Mouse (Mus musculus) intestine, postnatal 0 days (tissue): ENCODE measurements around the gene Gm572. TPM values are rescaled to one million over a fixed set of nuclear protein-coding genes. Genes with fewer than 3 reads are reported as not detected.
A peak's percentile ranks its signal among the peaks of the same experiment; 100 is the strongest.

Source experiments
- ATAC-seq: fragments of 200-750 bp; cut with Nextera tagmentation; 2 replicates; pipeline ENCODE4 v1.8.0; 2017; ENCODE audit warnings: mild to moderate bottlenecking, moderate TSS enrichment, moderate library complexity
- H3K27ac ChIP-seq: fragments of 300-500 bp; sonication (generic); 2 replicates; pipeline ENCODE4 v1.5.1; 2014; ENCODE audit warnings: mild to moderate bottlenecking, low read depth, low read length, moderate library complexity
- H3K27me3 ChIP-seq: fragments of 300-500 bp; sonication (generic); replicated peaks from 2 replicates; pipeline ENCODE4 v1.6.1; 2014; ENCODE audit warnings: low read length, mixed read lengths; ENCODE audit not compliant: control insufficient read depth, insufficient read depth
- H3K36me3 ChIP-seq: fragments of 300-500 bp; sonication (generic); 2 replicates; pipeline ENCODE4 v1.6.1; 2014; ENCODE audit warnings: mild to moderate bottlenecking, moderate library complexity; ENCODE audit not compliant: control insufficient read depth, insufficient read depth
- H3K4me1 ChIP-seq: fragments of 300-500 bp; sonication (generic); replicated peaks from 2 replicates; pipeline ENCODE4 v1.6.1; 2014; ENCODE audit warnings: antibody characterized with exemption, low read length, mixed read lengths; ENCODE audit not compliant: control insufficient read depth, insufficient read depth
- H3K4me2 ChIP-seq: fragments of 300-500 bp; sonication (generic); replicated peaks from 2 replicates; pipeline ENCODE4 v1.6.1; 2014; ENCODE audit warnings: low read depth, mild to moderate bottlenecking, moderate library complexity
- H3K4me3 ChIP-seq: fragments of 300-500 bp; sonication (generic); 2 replicates; pipeline ENCODE4 v1.5.1; 2014; ENCODE audit warnings: low read depth, low read length
- H3K9ac ChIP-seq: fragments of 300-500 bp; sonication (generic); 2 replicates; pipeline ENCODE4 v1.6.1; 2014; ENCODE audit warnings: mild to moderate bottlenecking, low read depth, low read length
- H3K9me3 ChIP-seq: fragments of 300-500 bp; sonication (generic); 2 replicates; pipeline ENCODE4 v1.6.1; 2016; ENCODE audit warnings: mixed run types; ENCODE audit not compliant: control insufficient read depth
- CTCF ChIP-seq: sonication (generic); IDR thresholded peaks from 2 replicates; pipeline ENCODE4 v1.5.1; 2016; ENCODE audit warnings: low read depth, mild to moderate bottlenecking, control low read depth, antibody characterized with exemption, moderate library complexity
- WGBS: fragments of 180-500 bp; shearing (Covaris S2); extraction: QIAGEN DNeasy Blood & Tissue Kit; methylation state at CpG from one replicate; pipeline ENCODE4 v1.1.7; 2014; 5-methylcytosine and 5-hydroxymethylcytosine counted together
- polyA plus RNA-seq: library from polyadenylated mRNA; unstranded; fragments of >200 nt; fragmentation: Nextera tagmentation; extraction: Ambion mirVana; gene quantifications from 2 replicates; pipeline ENCODE4 v1.2.1, GENCODE M21; 2015

Gene Gm572
- polyA plus RNA-seq, 1 experiment from 2014 or later, result not detected

- 93% methylated on average over 7 of the region's 7 CpGs for WGBS
- TF ChIP-seq CTCF, result no peak
- H3K4me2 ChIP-seq, result no peak overlapping the region
- no peak for ATAC-seq
- H3K27me3 ChIP-seq, result no peaks in the 10 kb centered on the region
- H3K27ac ChIP-seq, result no peak overlapping the region
- 0 out of 2 replicates have a peak, but pooled peaks cover 2% of the 10 kb centered on the region for H3K4me1 ChIP-seq
- no peaks in the 10 kb centered on the region for H3K36me3 ChIP-seq
- no peak overlapping the region for H3K9ac ChIP-seq
- H3K9me3 ChIP-seq, result no peaks in the 10 kb centered on the region
- H3K4me3 ChIP-seq, result no peak overlapping the region
Measured at GRCm38 (mm10) chr4:148678105-148678504, 35.0 kb downstream of the Gm572 start.

GRCm38 (mm10) chr4:148680505-148681067 lies 37.5 kb downstream of the Gm572 start:
- ATAC-seq, result no peak
- no peak overlapping the region for H3K9ac ChIP-seq
- H3K4me3 ChIP-seq, result no peak overlapping the region
- H3K4me2 ChIP-seq, result no peak overlapping the region
- no peak overlapping the region for H3K27ac ChIP-seq
- H3K36me3 ChIP-seq, result no peaks in the 10 kb centered on the region
- WGBS, result 23% methylated on average over 1 of the region's 1 CpGs
- TF ChIP-seq CTCF, result no peak
- no peaks in the 10 kb centered on the region for H3K9me3 ChIP-seq
- H3K4me1 ChIP-seq, result peaks cover 7% of the 10 kb centered on the region; the same call in 1 of the 2 replicates
- no peaks in the 10 kb centered on the region for H3K27me3 ChIP-seq

- no peaks in the 10 kb centered on the region for H3K27me3 ChIP-seq
- H3K27ac ChIP-seq, result no peak overlapping the region
- H3K4me1 ChIP-seq, result peaks cover 9% of the 10 kb centered on the region; the same call in 1 of the 2 replicates
- 13% methylated on average over 8 of the region's 8 CpGs for WGBS
- peak overlapping the region; percentile 21; the same call in 1 of the 2 replicates for H3K4me3 ChIP-seq
- H3K36me3 ChIP-seq, result no peaks in the 10 kb centered on the region
- ATAC-seq, result 0 out of 2 replicates have a peak, but pooled peaks have one; percentile 9
- TF ChIP-seq CTCF, result peak; percentile 81
- no peak overlapping the region for H3K9ac ChIP-seq
- no peaks in the 10 kb centered on the region for H3K9me3 ChIP-seq
- H3K4me2 ChIP-seq, result peak overlapping the region; percentile 57
Measured at GRCm38 (mm10) chr4:148681429-148681828, 38.3 kb downstream of the Gm572 start.

GRCm38 (mm10) chr4:148682961-148683360 lies 39.8 kb downstream of the Gm572 start:
- Histone ChIP-seq H3K9me3 (no peaks in the 10 kb centered on the region), H3K36me3 (no peaks in the 10 kb centered on the region), H3K4me2 (no peak overlapping the region), H3K27me3 (no peaks in the 10 kb centered on the region), H3K4me3 (no peak overlapping the region), H3K27ac (no peak overlapping the region), H3K4me1 (peaks cover 9% of the 10 kb centered on the region; the same call in 1 of the 2 replicates), H3K9ac (no peak overlapping the region)
- no peak for ATAC-seq
- no peak for TF ChIP-seq CTCF
- 92% methylated on average over 4 of the region's 4 CpGs for WGBS

- Histone ChIP-seq H3K36me3 (no peaks in the 10 kb centered on the region), H3K27me3 (no peaks in the 10 kb centered on the region), H3K4me2 (no peak overlapping the region), H3K4me3 (no peak overlapping the region), H3K4me1 (peaks cover 9% of the 10 kb centered on the region; the same call in 1 of the 2 replicates), H3K27ac (no peak overlapping the region), H3K9ac (no peak overlapping the region), H3K9me3 (no peaks in the 10 kb centered on the region)
- TF ChIP-seq CTCF, result no peak
- 53% methylated on average over 13 of the region's 13 CpGs for WGBS
- no peak for ATAC-seq
Measured at GRCm38 (mm10) chr4:148683539-148683938, 40.4 kb downstream of the Gm572 start.

- peak overlapping the region; percentile 21; the same call in 1 of the 2 replicates for H3K4me2 ChIP-seq
- peak; percentile 61 for ATAC-seq
Measured at GRCm38 (mm10) chr4:148686491-148686941, 43.4 kb downstream of the Gm572 start.

More at GRCm38 (mm10) chr4:148686491-148686941, 43.4 kb downstream of the Gm572 start:
- no peak overlapping the region for H3K4me3 ChIP-seq
- 20% methylated on average over 14 of the region's 14 CpGs for WGBS
- H3K4me1 ChIP-seq, result peaks cover 9% of the 10 kb centered on the region; the same call in 1 of the 2 replicates
- no peak overlapping the region for H3K27ac ChIP-seq
- no peaks in the 10 kb centered on the region for H3K27me3 ChIP-seq
- TF ChIP-seq CTCF, result no peak
- no peak overlapping the region for H3K9ac ChIP-seq
- no peaks in the 10 kb centered on the region for H3K9me3 ChIP-seq
- no peaks in the 10 kb centered on the region for H3K36me3 ChIP-seq
